Mouse (Mus musculus): ENCODE data around the gene Mrps2.

DNA sequence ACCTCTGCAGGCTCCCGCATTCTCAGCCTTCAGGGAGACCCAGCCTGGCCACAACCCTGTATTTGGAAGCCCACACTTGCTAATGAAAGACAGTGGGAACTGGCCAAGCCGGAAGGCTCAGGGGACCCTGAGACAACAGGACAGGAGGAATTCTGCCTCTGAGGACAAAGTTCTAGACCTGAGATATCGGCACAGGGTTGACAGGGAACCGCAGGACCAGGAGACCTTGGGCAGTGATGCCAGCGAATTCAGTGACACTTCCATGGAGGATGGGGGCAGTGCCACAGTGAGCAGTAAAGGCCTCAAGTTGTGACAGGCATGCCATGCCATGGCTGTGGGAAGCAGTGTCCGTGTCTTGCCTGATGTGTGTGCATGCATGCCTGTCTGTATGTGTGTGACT lies 14.3 kb upstream of the Mrps2 start:
- TF ChIP-seq CTCF (IDR thresholded peaks at IDR 0.05; ENCODE audit: low read depth, low read length) (no peak), POLR2A (IDR thresholded peaks at IDR 0.05; ENCODE audit: borderline replicate concordance, low read depth, low read length) (no peak)
